Mouse (Mus musculus): ENCODE results near the gene Tfcp2l1. TPM values are rescaled to one million over a fixed set of nuclear protein-coding genes. Genes with fewer than 3 reads are reported as not detected.

Gene Tfcp2l1
- total and polyA plus RNA-seq, 3 experiments: not detected

- Histone ChIP-seq H3K79me2 (ENCODE audit: control insufficient read depth, insufficient read depth, low read length, poor library complexity) (no peaks in the 10 kb centered on the region), H3K36me3 (ENCODE audit: control insufficient read depth in 1 of 2, insufficient read depth in 2 of 2, low read length in 2 of 2) (no peaks in the 10 kb centered on the region), H3K9me3 (replicated peaks; ENCODE audit: insufficient read depth, low read length) (no peaks in the 10 kb centered on the region), H3K27me3 (ENCODE audit: control insufficient read depth in 1 of 2, insufficient read depth in 2 of 2, low read length in 2 of 2) (no peaks in the 10 kb centered on the region), H3K27ac (ENCODE audit: control insufficient read depth, low read depth, low read length) (no peak overlapping the region), H3K4me3 (ENCODE audit: control insufficient read depth in 1 of 2, insufficient read depth in 1 of 2, low read depth in 2 of 2, low read length in 2 of 2) (no peak overlapping the region), H3K9ac (ENCODE audit: control insufficient read depth, low read depth, low read length, poor library complexity, severe bottlenecking) (no peak overlapping the region), H3K4me1 (ENCODE audit: control insufficient read depth in 1 of 2, insufficient read depth in 2 of 2, low read length in 2 of 2) (no peaks in the 10 kb centered on the region)
- no peak for DNase-seq (ENCODE audit: low read depth, low spot score)
- no peak for TF ChIP-seq USF2 (IDR thresholded peaks at IDR 0.05; ENCODE audit: borderline replicate concordance in 1 of 2, insufficient read depth in 1 of 2, low read depth in 1 of 2, low read length in 2 of 2)
- no peak for TF ChIP-seq JUND (IDR thresholded peaks at IDR 0.05; ENCODE audit: low read depth, low read length)
- no peak for TF ChIP-seq E2F4 (IDR thresholded peaks at IDR 0.05; ENCODE audit: borderline replicate concordance, low read depth, low read length)
- TF ChIP-seq TCF12 (IDR thresholded peaks at IDR 0.05; ENCODE audit: low read depth, low read length): no peak
- no peak for TF ChIP-seq GATA1 (IDR thresholded peaks at IDR 0.05; ENCODE audit: low read depth, low read length)
- no peak for TF ChIP-seq POLR2AphosphoS5 (IDR thresholded peaks at IDR 0.05; ENCODE audit: borderline replicate concordance, low read depth, low read length)
- TF ChIP-seq ZNF384 (IDR thresholded peaks at IDR 0.05; ENCODE audit: low read depth, low read length): no peak
- TF ChIP-seq ETS1 (IDR thresholded peaks at IDR 0.05; ENCODE audit: low read depth, low read length): no peak
- no peak for TF ChIP-seq MXI1 (IDR thresholded peaks at IDR 0.05; ENCODE audit: low read depth, low read length)
- TF ChIP-seq HCFC1 (IDR thresholded peaks at IDR 0.05; ENCODE audit: low read depth, low read length): no peak
- no peak for TF ChIP-seq MAFK (IDR thresholded peaks at IDR 0.05; ENCODE audit: borderline replicate concordance, low read depth, low read length)
- no peak for TF ChIP-seq TBP (IDR thresholded peaks at IDR 0.05; ENCODE audit: low read depth, low read length)
- no peak for TF ChIP-seq ELF1 (IDR thresholded peaks at IDR 0.05; ENCODE audit: low read depth, low read length)
- no peak for TF ChIP-seq TAL1 (IDR thresholded peaks at IDR 0.05; ENCODE audit: low read length)
- TF ChIP-seq RAD21 (IDR thresholded peaks at IDR 0.05; ENCODE audit: low read depth, low read length): no peak
- TF ChIP-seq UBTF (IDR thresholded peaks at IDR 0.05; ENCODE audit: borderline replicate concordance, insufficient read depth, low read depth, low read length): no peak
- TF ChIP-seq ZC3H11A (IDR thresholded peaks at IDR 0.05; ENCODE audit: low read depth, low read length): no peak
- no peak for TF ChIP-seq MYB (IDR thresholded peaks at IDR 0.05; ENCODE audit: low read depth, low read length)
- no peak for TF ChIP-seq CHD1 (IDR thresholded peaks at IDR 0.05; ENCODE audit: low read depth, low read length)
These were observed 1.3 kb upstream of the Tfcp2l1 start for GRCm38 (mm10) chr1:118626452-118626851.

- no peak for DNase-seq (ENCODE audit: low read depth, low spot score)
- no peak overlapping the region for H3K4me3 ChIP-seq (ENCODE audit: control insufficient read depth in 1 of 2, insufficient read depth in 1 of 2, low read depth in 2 of 2, low read length in 2 of 2)
- no peaks in the 10 kb centered on the region for H3K4me1 ChIP-seq (ENCODE audit: control insufficient read depth in 1 of 2, insufficient read depth in 2 of 2, low read length in 2 of 2)
- H3K27ac ChIP-seq (ENCODE audit: control insufficient read depth, low read depth, low read length): no peak overlapping the region
- no peaks in the 10 kb centered on the region for H3K36me3 ChIP-seq (ENCODE audit: control insufficient read depth in 1 of 2, insufficient read depth in 2 of 2, low read length in 2 of 2)
- H3K9me3 ChIP-seq (replicated peaks; ENCODE audit: insufficient read depth, low read length): no peaks in the 10 kb centered on the region
- no peaks in the 10 kb centered on the region for H3K27me3 ChIP-seq (ENCODE audit: control insufficient read depth in 1 of 2, insufficient read depth in 2 of 2, low read length in 2 of 2)
- H3K9ac ChIP-seq (ENCODE audit: control insufficient read depth, low read depth, low read length, poor library complexity, severe bottlenecking): no peak overlapping the region
- H3K79me2 ChIP-seq (ENCODE audit: control insufficient read depth, insufficient read depth, low read length, poor library complexity): no peaks in the 10 kb centered on the region
- TF ChIP-seq NELFE (IDR thresholded peaks at IDR 0.05; ENCODE audit: low read depth, low read length) (no peak), MAFK (IDR thresholded peaks at IDR 0.05; ENCODE audit: borderline replicate concordance, low read depth, low read length) (no peak), MAX (IDR thresholded peaks at IDR 0.05; ENCODE audit: low read length) (no peak), TAL1 (IDR thresholded peaks at IDR 0.05; ENCODE audit: low read length) (no peak), MAZ (IDR thresholded peaks at IDR 0.05; ENCODE audit: low read depth, low read length) (no peak), CTCF (IDR thresholded peaks at IDR 0.05 in 2 of 3, conservative IDR thresholded peaks at IDR 0.05 in 1 of 3; ENCODE audit: control insufficient read depth in 1 of 3, insufficient read depth in 1 of 3, low read depth in 2 of 3, low read length in 3 of 3, poor library complexity in 1 of 3, severe bottlenecking in 1 of 3) (no peak), GABPA (IDR thresholded peaks at IDR 0.05; ENCODE audit: low read depth, low read length) (no peak), TCF12 (IDR thresholded peaks at IDR 0.05; ENCODE audit: low read depth, low read length) (no peak)
These were observed 5.8 kb downstream of the Tfcp2l1 start for GRCm38 (mm10) chr1:118633415-118633980.

Data from MEL (cell line).